Mouse (Mus musculus): ENCODE data around the gene Fntb. TPM values are rescaled to one million over a fixed set of nuclear protein-coding genes. Genes with fewer than 3 reads are reported as not detected.

The Fntb gene
- polyA plus RNA-seq, 1 experiment from 2014 or later = 16.2 TPM

- 51% methylated on average over 7 of the region's 7 CpGs for WGBS (ENCODE audit: insufficient replicate concordance)
- TF ChIP-seq EP300 (IDR thresholded peaks at IDR 0.05; ENCODE audit: low read depth) = no peak
- peak; percentile 87 for TF ChIP-seq CTCF (IDR thresholded peaks at IDR 0.05; ENCODE audit: low read depth)
- no peak for ATAC-seq
- Histone ChIP-seq H3K9me3 (ENCODE audit: low read length) (no peaks in the 10 kb centered on the region), H3K4me3 (ENCODE audit: low read depth, low read length) (no peak overlapping the region), H3K27ac (ENCODE audit: low read depth) (no peak overlapping the region), H3K9ac (replicated peaks) (no peak overlapping the region), H3K4me1 (ENCODE audit: insufficient read depth) (no peaks in the 10 kb centered on the region), H3K27me3 (ENCODE audit: insufficient read depth, low read length) (no peaks in the 10 kb centered on the region), H3K36me3 (replicated peaks; ENCODE audit: insufficient read depth, low read length) (no peaks in the 10 kb centered on the region), H3K4me2 (ENCODE audit: low read depth, low read length) (no peak overlapping the region)
- peak; percentile 51 for DNase-seq
These were observed 38.4 kb downstream of the Fntb start for GRCm38 (mm10) chr12:76803700-76804252.

- ATAC-seq (no peak), DNase-seq (no peak)
- TF ChIP-seq CTCF (IDR thresholded peaks at IDR 0.05; ENCODE audit: low read depth) (no peak), EP300 (IDR thresholded peaks at IDR 0.05; ENCODE audit: low read depth) (no peak)
- Histone ChIP-seq H3K9me3 (ENCODE audit: low read length) (no peaks in the 10 kb centered on the region), H3K36me3 (replicated peaks; ENCODE audit: insufficient read depth, low read length) (no peaks in the 10 kb centered on the region), H3K27ac (ENCODE audit: low read depth) (no peak overlapping the region), H3K4me1 (ENCODE audit: insufficient read depth) (no peaks in the 10 kb centered on the region), H3K4me3 (ENCODE audit: low read depth, low read length) (no peak overlapping the region), H3K27me3 (ENCODE audit: insufficient read depth, low read length) (no peaks in the 10 kb centered on the region), H3K4me2 (ENCODE audit: low read depth, low read length) (no peak overlapping the region), H3K9ac (replicated peaks) (no peak overlapping the region)
- WGBS (ENCODE audit: insufficient replicate concordance) = 88% methylated on average over 10 of the region's 10 CpGs
These were observed 39.8 kb downstream of the Fntb start for GRCm38 (mm10) chr12:76805056-76805811.

- Histone ChIP-seq H3K9ac (replicated peaks) (no peak overlapping the region), H3K4me1 (ENCODE audit: insufficient read depth) (no peaks in the 10 kb centered on the region), H3K4me3 (ENCODE audit: low read depth, low read length) (no peak overlapping the region), H3K4me2 (ENCODE audit: low read depth, low read length) (no peak overlapping the region), H3K9me3 (ENCODE audit: low read length) (no peaks in the 10 kb centered on the region), H3K36me3 (replicated peaks; ENCODE audit: insufficient read depth, low read length) (no peaks in the 10 kb centered on the region), H3K27ac (ENCODE audit: low read depth) (no peak overlapping the region), H3K27me3 (ENCODE audit: insufficient read depth, low read length) (no peaks in the 10 kb centered on the region)
- no peak for ATAC-seq
- DNase-seq = no peak
- WGBS (ENCODE audit: insufficient replicate concordance) = 71% methylated on average over 10 of the region's 10 CpGs
- no peak for TF ChIP-seq EP300 (IDR thresholded peaks at IDR 0.05; ENCODE audit: low read depth)
- TF ChIP-seq CTCF (IDR thresholded peaks at IDR 0.05; ENCODE audit: low read depth) = no peak
These were observed 42.4 kb downstream of the Fntb start for GRCm38 (mm10) chr12:76807796-76808195.

- Histone ChIP-seq H3K27ac (ENCODE audit: low read depth) (no peak overlapping the region), H3K36me3 (replicated peaks; ENCODE audit: insufficient read depth, low read length) (no peaks in the 10 kb centered on the region), H3K9me3 (ENCODE audit: low read length) (no peaks in the 10 kb centered on the region), H3K4me1 (ENCODE audit: insufficient read depth) (no peaks in the 10 kb centered on the region), H3K4me3 (ENCODE audit: low read depth, low read length) (no peak overlapping the region), H3K27me3 (ENCODE audit: insufficient read depth, low read length) (no peaks in the 10 kb centered on the region), H3K4me2 (ENCODE audit: low read depth, low read length) (no peak overlapping the region), H3K9ac (replicated peaks) (no peak overlapping the region)
- TF ChIP-seq CTCF (IDR thresholded peaks at IDR 0.05; ENCODE audit: low read depth) = no peak
- no peak for TF ChIP-seq EP300 (IDR thresholded peaks at IDR 0.05; ENCODE audit: low read depth)
- ATAC-seq = no peak
- 84% methylated on average over 5 of the region's 5 CpGs for WGBS (ENCODE audit: insufficient replicate concordance)
- no peak for DNase-seq
These were observed 45.1 kb downstream of the Fntb start for GRCm38 (mm10) chr12:76810491-76810890.

GRCm38 (mm10) chr12:76811006-76811405 is 45.6 kb downstream of the Fntb start:
- TF ChIP-seq EP300 (IDR thresholded peaks at IDR 0.05; ENCODE audit: low read depth) (no peak), CTCF (IDR thresholded peaks at IDR 0.05; ENCODE audit: low read depth) (no peak)
- Histone ChIP-seq H3K9ac (replicated peaks) (no peak overlapping the region), H3K27ac (ENCODE audit: low read depth) (no peak overlapping the region), H3K36me3 (replicated peaks; ENCODE audit: insufficient read depth, low read length) (no peaks in the 10 kb centered on the region), H3K27me3 (ENCODE audit: insufficient read depth, low read length) (no peaks in the 10 kb centered on the region; the same call in 1 of the 2 replicates), H3K4me2 (ENCODE audit: low read depth, low read length) (no peak overlapping the region), H3K9me3 (ENCODE audit: low read length) (no peaks in the 10 kb centered on the region), H3K4me3 (ENCODE audit: low read depth, low read length) (no peak overlapping the region), H3K4me1 (ENCODE audit: insufficient read depth) (no peaks in the 10 kb centered on the region)
- no peak for ATAC-seq
- no peak for DNase-seq
- WGBS (ENCODE audit: insufficient replicate concordance) = 81% methylated on average over 4 of the region's 4 CpGs

GRCm38 (mm10) chr12:76813543-76813942 is 48.2 kb downstream of the Fntb start:
- no peak overlapping the region for H3K4me2 ChIP-seq (ENCODE audit: low read depth, low read length)
- H3K4me3 ChIP-seq (ENCODE audit: low read depth, low read length) = no peak overlapping the region
- no peak for ATAC-seq

More at GRCm38 (mm10) chr12:76813543-76813942, 48.2 kb downstream of the Fntb start:
- no peaks in the 10 kb centered on the region; the same call in 1 of the 2 replicates for H3K27me3 ChIP-seq (ENCODE audit: insufficient read depth, low read length)
- no peaks in the 10 kb centered on the region for H3K4me1 ChIP-seq (ENCODE audit: insufficient read depth)
- no peak overlapping the region for H3K27ac ChIP-seq (ENCODE audit: low read depth)
- TF ChIP-seq CTCF (IDR thresholded peaks at IDR 0.05; ENCODE audit: low read depth) (no peak), EP300 (IDR thresholded peaks at IDR 0.05; ENCODE audit: low read depth) (no peak)
- 41% methylated on average over 10 of the region's 10 CpGs for WGBS (ENCODE audit: insufficient replicate concordance)
- no peak for DNase-seq
- no peaks in the 10 kb centered on the region for H3K9me3 ChIP-seq (ENCODE audit: low read length)
- H3K9ac ChIP-seq (replicated peaks) = no peak overlapping the region
- no peaks in the 10 kb centered on the region for H3K36me3 ChIP-seq (replicated peaks; ENCODE audit: insufficient read depth, low read length)

All from liver, postnatal 0 days (tissue).